Mouse (Mus musculus) spleen, adult 18-20 months (tissue): ENCODE data around the gene Fam178b.
"Not testable (repeated sequence)": the region's sequence is repeated elsewhere in the genome, so short reads cannot be mapped to it uniquely, and the experiment has no call there.

ENCODE experiments used
- DNase-seq, 2 experiments: peaks; one replicate each; pipeline ENCODE4 v3.0.0; 2022; ENCODE audit warnings: mixed read lengths in 2 of 2

Gene Fam178b

DNA sequence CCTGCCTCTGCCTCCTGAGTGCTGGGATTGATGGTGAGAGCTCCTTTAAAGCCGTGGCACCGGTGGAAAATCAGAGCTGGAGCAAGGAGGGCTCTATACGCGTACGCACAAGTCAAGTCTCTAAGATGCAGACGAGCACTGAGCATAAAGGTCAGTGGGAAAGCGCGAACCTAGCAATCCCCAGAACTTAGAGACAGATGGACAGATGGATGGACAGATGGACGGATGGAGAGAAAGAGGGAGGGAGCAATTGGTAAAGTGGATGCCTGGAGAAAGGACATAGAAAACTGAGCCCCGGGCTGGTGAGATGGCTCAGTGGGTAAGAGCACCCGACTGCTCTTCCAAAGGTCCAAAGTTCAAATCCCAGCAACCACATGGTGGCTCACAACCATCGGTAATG lies 142.2 kb downstream of the Fam178b start:
- no peak for DNase-seq

DNA sequence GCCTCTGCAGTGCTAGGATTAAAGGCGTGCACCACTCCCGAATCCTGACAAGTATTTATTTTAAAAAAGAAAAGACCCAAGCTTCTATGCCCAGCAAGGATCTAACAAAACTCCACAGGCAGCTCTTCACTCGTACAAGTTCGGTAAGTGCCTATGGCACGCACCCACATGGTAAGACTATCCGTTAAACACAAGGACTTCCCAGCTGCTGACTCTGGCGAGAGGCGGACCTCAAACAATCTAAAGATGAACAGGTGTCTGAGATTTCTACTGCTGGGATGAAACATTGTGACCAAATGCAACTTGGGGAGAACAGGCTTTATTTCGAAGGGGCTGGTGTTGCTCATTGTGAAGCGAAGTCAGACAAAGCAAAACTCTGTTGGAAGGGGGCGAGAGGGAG lies 142.9 kb downstream of the Fam178b start:
- no peak for DNase-seq

DNA sequence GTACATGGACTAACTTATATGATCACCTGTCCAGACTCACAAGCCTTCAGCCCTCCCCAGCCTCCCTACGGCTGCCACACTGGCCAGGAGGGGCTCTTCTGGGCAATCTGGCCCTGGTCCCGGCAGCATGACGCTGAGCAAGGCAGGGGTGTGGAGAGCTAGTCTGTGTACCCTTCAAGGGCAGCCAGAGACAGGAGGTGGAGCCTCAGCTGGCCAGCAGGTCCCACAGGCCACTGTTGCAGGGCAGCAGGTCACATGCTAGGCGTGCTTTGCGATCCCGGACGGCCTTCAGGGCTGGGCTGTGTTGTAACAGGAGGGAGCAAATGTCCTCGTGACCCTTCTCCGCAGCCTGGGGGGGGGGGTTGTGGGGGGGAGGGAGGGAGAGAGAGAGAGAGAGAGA lies 143.8 kb downstream of the Fam178b start, which contains the start of gene Gm42417:
Gm42417 (minus strand) TSS at position 244 of the 400 bp plus-strand sequence.
- no peak for DNase-seq

DNA sequence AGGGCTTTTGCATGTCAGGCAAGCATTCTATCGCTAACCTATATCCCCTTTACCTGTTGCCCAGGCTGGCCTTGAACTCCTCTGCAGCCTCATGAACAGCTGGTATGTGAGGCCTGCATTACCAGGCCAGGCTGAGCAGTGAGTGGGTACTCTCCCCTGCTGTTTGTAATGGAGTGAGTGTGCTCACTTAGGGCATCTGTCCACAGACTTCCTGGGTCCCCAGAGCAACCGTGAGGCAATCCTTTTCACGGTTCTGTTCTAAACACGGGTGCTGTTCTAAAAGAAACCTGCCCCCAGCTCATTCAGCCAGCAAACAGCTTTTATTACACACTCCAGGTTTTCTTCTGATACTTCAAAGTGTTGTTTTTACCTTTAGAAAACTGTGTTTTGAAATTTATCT lies 144.3 kb downstream of the Fam178b start:
- no peak for DNase-seq

DNA sequence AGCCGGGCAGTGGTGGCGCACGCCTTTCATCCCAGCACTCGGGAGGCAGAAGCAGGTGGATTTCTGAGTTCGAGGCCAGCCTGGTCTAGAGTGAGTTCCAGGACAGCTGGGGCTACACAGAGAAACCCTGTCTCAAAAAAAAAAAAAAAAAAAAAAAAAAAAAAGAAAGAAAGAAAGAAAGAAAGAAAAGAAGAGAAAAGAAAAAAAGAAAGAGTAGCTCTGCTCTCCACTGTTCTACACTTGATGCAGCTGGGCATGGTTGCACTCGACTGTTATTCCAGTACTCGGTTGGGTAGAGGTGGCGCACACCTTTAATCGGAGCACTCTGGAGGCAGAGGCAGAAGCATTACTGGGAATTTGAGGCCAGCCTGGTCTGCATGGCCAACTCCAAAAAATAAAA lies 146.2 kb downstream of the Fam178b start, which contains the start of gene Ankrd23:
Ankrd23 (minus strand) TSS at position 101 of the 400 bp plus-strand sequence.
- not testable (repeated sequence) for DNase-seq

DNA sequence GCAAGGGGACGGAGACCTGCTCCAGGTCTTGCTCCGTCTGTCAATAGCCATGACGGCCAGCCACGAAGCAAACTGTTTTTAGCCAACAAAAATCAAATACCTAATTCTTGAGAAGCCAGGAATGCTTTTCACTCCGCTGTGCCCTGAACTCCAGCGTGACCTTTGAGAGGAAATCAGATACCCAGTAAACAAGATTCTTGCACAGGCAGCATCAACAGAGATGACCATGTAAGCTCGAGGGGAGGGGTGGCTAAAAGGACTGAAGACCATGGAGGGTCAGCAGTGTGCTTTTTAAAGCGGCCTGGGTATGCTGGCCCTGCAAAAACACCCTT lies 146.6 kb downstream of the Fam178b start:
- no peak for DNase-seq

DNA sequence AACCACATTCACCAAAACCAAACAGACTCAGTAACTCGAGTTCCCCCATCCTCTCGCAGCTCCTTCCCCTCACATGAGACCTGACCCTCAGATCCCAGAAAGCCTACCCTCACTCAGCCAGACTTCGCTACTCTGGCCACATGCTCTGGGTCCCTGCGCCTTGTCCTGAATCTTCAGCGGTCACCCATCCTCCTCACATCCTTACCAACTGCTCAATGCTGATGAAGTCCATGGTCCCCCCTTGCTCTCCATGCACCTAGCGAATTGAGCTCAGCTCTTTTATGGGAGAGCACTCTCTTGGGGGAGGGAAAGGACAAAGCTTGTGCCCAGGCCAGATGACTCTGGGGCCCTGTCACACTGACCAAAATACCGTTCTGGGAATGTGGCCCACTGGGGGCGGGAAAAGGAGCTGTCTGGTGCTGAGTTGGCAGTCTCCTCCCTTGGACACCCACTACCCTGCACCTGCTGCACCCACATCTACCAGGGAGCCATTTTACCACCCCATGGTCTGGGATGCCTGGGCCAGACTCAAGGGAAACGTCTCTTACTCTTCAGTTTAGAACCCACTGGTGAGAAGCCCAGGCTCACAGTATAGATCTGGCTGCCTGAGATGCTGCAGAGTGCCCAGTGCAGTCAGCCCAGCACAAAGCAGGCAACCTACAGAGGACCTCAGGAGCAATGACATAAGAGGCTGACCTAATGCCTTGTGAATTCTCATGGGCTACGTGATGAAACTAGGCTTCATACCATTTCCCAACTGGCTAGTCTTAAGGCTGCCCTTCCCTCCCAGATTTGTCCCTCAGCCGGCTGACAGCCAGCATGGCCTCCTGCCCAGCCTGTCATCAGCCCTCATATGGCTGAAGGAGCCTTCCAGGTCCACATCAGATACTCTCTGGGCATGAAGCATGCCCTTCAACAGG lies 147.2 kb downstream of the Fam178b start:
- no peak for DNase-seq

DNA sequence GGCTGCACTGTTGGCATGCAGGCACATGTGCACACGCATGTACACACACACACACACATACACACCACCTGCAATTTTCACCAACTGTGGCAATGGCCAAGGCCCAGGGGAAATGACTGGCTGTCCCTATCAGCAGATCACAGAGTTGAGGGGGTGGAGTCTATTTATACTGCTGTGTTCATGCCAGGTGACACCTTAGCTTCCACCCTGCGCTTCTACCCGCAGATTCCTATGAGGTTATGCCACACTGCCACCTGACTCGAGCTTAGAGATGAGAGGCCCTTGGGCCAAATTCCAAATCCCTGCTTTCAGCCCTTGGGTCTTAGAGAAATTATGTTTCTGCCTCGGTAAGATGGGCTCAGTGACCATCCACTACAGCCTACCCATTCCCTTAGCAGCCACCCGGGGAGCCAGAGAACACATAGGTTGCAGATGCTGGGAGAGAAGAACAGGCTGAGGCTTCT lies 148.4 kb downstream of the Fam178b start:
- DNase-seq: no peak

DNA sequence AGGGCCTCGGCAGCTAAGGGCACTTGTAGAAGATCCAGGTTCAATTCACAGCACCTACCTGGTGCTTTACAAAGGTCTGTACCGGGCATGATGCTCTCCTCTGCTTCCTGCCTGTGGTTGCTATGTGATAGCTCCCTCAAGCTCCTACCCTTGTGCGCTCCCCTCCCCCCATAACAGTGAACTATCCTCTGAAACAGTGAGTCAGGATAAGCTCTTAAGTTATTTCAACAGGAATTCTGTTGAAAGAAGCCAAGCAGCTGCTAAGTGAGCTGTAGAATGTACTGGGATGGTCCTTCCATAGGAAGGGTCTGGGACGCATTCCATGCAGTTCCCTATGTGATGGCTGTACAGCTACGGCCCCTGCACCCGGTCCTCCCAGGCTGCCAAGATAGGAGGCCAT lies 149.4 kb downstream of the Fam178b start:
- DNase-seq: no peak

DNA sequence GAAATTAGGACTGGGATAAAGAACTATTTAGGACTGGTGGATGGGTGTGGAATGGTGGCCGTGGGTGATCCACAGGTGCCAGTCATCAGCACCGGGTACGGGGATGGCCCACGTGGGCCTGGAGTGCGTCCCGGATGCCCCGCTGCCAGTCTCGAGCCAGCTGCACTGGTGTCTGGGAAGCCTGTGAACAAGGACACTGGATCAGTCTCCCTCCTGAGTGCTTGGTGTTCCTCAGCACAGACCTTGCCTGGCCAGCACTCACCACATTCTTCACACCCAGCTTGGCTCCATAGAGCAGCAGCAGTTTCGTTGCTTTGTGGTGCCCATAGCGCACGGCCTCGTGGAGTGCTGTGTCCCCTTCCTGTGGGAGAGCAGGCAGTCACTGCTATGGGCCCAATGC lies 151.5 kb downstream of the Fam178b start:
- no peak for DNase-seq

DNA sequence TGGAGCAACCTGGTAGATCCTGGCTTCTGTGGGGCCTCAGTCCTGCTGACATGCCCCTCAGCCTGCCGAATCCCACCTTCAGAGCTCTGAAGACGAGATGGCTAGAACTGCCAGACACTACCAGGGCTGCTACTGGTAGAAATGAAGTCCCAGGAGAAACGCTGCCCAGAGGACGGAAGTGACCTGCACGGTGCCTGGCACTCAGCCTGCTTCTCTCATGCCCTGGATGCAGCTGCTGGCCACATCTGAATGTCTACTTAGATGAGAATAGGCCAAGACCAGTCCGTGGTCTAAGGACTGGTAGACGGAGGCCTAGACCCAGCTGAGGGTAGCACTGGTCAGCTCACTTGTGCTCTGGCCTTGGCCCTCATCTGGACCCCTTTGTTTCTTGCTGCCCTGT lies 152.0 kb downstream of the Fam178b start:
- no peak for DNase-seq

DNA sequence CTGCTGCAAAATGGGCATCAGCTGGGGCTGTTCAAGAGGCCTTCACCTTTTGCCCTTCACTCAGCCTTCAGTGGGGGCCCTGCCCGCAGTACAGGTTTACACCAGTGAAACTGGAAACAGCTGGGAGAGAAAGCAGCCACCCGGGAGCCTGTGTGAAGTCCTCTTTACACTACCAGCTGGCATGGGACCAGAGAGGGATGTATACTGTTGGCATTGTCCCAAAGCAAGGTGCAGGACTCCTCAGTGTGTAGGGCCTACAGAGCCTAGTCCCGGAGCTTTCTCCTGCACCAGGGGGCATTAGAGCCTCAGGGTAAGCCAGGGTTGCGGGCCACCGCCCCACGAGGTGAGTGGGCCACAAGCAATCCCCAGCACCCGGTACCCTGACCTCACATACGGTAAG lies 152.5 kb downstream of the Fam178b start:
- DNase-seq: no peak

DNA sequence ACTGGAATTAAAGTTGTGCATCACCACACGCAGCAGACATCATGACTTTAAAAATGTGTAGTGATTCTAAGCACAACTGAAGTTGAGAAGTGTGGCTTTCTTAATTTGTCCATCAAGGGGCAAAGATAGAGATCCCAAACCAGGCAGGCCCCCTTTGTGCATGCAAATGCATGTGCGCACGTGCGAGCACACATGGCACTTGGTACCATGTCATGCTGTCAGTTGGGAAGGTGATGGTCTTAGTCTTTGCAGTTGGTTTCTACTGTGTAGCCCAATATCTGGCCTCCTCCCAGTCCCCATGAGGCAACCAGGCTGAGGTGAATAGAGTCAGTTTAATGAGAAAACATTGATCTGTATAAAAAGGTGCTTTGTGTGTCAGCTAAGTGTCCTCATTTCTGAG lies 153.1 kb downstream of the Fam178b start:
- DNase-seq: no peak

DNA sequence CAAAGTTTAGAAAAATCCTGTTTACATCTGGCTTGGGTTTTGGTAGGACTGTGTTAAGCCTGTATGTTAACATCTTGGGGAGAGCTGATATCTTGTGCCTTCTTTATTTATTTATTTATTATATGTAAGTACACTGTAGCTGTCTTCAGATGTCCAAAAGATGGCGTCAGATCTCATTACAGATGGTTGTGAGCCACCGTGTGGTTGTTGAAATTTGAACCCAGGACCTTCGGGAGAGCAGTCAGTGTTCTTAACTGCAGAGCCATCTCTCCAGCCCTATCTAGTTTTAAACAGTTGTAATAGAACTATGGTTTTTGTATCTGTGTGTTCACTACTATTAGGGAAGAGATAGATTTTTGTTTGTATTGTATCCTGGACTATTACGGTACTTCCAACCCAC lies 153.7 kb downstream of the Fam178b start:
- no peak for DNase-seq

DNA sequence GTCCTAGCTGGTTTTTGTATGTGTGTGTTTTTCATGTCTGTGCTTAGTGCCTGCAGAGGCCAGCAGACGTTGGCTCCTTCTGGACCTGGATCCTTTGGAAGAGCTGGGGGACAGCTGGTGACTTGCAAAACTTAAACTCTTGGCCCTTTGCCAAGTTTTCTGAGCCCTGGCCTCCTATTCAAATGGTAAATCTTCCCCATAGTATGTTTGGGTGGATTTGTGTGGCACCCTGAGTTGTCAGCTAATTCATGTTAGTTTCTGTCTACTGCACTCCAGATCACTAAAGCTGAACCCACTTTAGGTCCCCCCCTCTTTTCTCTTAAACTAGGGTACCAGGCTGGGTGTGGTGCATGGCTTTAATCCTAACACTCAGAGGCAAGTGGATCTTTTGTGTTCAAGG lies 154.6 kb downstream of the Fam178b start:
- no peak for DNase-seq

DNA sequence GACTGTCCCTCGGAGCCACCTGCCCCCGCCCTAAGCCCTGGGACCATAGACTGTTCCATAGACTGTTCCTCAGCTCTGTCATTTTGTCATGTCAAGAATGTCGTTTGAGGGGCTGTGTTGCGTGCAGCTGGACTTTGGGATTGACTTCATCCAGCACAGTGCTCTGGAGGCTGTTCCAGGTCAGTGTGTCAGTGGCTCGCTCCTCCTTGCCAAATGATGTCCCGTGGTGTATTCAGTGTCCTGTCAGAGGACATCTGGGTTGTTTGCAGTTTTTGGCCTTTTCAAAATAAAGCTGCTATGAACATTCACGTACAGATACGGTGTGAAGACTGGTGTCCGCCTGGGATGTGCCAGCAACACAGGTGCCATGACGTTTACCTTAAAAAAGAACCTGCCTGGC lies 156.1 kb downstream of the Fam178b start:
- no peak for DNase-seq

DNA sequence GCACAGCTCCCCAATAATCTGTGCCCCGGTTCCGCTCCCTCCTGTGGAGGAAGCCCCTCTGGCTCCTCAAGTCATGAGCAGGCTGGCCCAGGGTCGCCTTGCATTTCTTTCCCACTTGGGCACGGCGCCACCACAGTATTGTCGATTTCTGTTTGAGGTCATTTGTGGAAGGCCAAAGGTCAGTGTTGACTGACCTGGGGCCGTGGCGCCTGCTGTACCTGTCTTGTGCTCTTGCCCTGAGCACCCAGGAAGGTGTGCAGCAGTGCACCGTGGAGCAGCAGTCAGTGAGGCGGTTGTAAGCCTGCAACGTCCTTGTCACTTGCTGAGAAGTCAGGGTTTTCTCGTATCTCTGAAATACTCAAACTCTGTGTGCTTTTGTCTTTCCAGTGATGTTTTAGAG lies 157.2 kb downstream of the Fam178b start:
- no peak for DNase-seq

DNA sequence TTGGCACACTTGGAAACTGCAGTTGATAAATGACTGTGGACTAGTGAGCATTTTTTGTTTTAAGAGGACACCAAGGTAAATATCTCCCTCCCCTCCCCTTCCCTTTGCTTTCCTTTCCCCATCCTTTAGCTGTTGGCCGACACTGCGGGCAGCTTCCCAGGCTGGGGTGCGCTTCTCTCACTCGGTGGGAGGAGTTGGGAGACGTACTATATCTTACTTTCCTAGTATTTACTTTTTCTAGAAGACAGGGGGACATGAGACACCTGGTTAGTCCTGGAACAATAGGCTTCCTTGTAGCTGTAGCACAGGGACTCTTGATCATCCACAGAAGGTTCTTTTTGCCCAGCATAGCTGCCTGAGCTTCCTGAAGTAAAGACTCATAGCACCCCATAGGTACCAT lies 158.9 kb downstream of the Fam178b start:
- DNase-seq: no peak

DNA sequence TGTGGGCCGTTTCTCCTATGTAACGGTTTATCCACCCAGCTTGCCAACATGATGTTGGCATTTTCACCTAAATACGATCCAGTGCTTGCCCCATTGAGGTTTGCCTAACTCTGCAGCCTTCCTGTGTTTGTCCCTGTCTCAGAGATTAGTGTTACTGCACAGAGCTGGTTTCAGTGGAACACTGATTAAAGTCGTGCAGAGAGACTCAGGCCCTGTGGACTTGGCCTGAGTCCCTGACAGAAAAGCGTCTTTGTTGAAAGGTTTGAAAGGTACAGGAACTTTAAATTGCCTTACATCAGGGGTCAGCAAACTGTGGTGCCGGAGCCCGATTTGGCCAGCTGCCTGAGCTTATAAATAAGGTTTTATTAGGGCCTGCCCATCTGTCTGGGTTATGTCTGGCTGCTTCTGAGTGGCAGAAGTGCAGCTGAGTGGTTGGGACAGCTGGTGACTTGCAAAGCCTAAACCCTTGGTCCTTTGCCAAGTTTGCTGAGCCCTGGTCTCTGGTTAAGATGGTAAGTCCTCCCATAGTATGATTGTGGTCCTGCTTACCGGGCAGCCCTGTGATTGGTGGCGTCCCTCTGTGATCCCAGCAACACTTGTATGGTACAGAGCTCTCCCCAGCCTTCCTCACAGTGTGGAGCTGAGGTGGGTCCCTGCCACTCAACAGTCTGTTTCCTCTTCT lies 159.5 kb downstream of the Fam178b start:
- no peak for DNase-seq

DNA sequence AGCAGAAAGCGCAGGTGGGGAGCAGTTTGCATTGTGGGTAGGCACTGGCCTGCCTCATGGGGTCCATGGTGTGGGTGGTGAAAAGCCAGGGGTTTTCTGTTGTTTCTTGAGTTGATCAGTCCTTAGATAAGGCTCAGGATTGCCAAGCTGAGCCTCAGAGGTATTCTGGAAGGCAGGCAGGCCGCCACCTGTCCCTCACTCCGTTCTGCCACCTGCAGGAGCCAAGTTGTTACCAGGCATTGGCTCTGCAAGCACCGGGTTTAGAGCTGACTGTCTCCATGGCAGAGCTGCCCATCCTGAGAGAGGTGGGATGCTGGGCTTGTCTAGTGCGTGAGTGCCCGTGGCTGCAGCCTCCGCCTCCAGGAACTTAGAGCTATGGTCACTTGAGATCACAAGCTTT lies 160.8 kb downstream of the Fam178b start:
- DNase-seq: no peak

DNA sequence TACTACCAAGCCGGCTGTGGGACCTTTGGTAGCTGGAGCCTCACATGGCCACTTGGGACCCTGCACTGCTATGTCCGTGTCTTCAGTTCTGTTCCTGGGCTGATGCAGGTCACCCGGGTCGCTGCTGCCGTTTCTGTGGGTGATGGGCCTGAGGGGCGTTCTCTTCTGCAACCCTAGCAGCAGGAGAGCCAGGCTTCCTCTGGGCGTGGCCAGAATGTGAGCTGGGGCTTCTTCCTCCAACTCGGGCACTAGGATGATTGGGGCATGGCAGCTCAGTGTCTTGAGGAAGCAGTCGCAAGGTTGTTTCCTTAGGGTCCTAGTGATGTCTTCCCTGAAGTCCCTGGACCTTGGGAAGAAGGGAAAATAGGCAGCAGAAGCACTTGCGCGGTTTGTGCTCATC lies 163.4 kb downstream of the Fam178b start:
- no peak for DNase-seq

DNA sequence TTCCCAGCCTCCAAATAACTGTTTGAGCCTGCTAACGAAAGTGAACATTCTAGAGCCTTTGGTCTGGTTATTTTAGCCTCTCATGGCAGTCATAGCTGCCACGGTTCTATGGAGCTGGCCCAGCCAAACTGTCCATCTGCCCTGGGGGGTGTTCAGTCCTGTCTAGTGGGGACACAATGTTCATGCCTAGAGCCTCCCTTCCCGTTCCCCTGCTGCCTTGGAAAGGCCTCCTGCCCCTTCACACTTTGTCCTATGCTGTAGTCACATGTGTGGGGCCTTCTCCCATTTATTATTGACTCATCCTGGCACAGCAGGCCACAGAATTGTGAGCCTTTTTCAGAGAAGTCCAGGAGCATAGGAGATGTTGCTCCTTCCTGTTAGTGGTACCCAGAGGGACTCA lies 164.7 kb downstream of the Fam178b start:
- DNase-seq: no peak

DNA sequence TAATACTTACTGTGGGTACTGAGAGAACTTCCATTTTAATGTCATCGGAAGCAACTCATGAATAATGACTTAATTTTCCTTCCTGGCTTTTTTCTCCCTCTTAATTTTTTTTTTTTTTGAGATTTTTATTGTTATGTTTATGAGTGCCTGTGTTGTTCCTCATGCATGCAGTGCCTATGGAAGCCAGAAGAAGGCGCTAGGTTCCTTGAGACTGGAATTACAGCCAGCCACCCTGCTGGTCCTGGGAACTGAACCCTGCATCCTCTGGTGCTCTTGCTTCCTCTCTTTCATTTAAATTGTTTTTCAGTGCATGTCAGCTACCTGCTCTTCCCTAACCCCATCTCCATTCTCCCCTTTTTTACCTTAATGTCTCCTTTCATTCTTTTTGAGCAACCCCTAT lies 169.3 kb downstream of the Fam178b start:
- no peak for DNase-seq

DNA sequence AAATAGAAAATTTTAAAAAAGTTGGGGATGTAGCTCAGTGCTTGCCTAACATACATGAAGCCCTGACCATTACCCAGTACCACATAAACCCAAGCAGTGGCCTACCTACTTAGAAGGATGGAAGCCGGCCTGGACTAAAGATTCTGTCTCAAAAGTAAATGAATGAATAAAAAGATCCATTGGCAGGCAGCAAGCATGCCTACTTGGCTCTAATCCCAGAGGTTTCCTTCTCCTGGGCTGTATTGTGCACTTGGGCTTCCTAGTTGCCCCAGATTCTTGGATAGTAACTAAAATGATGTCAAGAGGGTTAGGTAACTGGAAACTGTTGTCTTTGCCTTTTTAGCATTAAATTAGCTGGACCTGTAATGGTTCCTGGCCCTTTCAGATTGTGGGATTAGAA lies 169.7 kb downstream of the Fam178b start:
- no peak for DNase-seq

DNA sequence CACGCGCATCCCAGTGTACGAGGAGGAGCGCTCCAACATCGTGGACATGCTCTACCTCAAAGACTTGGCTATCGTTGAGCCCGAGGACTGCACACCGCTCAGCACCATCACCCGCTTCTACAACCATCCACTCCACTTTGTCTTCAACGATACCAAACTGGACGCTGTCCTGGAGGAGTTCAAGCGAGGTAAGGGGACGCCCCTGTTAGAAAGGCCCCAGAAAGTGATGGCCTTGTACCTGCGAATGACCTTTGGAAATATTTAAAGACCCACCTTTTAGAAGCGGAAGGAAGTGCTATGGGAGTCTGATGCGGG lies 170.1 kb downstream of the Fam178b start:
- DNase-seq: no peak
